Mouse (Mus musculus) myocyte (in vitro differentiated cells): ENCODE measurements around the gene Rwdd2a. TPM values are rescaled to one million over a fixed set of nuclear protein-coding genes. Genes with fewer than 3 reads are reported as not detected.

Experiments
- H3K27me3 ChIP-seq: one replicate; pipeline ENCODE4 v1.6.1; 2011; ENCODE audit not compliant: control insufficient read depth, insufficient read depth, insufficient read length
- H3K36me3 ChIP-seq: one replicate; pipeline ENCODE4 v1.6.1; 2011; ENCODE audit not compliant: control insufficient read depth, insufficient read depth
- H3K4me2 ChIP-seq: one replicate; pipeline ENCODE4 v1.6.1; 2011; ENCODE audit warnings: low read depth, control low read depth
- H3K4me3 ChIP-seq: one replicate; pipeline ENCODE4 v1.5.1; 2011; ENCODE audit warnings: mild to moderate bottlenecking, control low read depth, moderate library complexity
- H3K79me2 ChIP-seq: one replicate; pipeline ENCODE4 v1.6.1; 2011; ENCODE audit not compliant: control insufficient read depth, insufficient read depth
- H3ac ChIP-seq: one replicate; pipeline ENCODE4 v1.6.1; 2011; ENCODE audit not compliant: control insufficient read depth, insufficient read length
- CEBPB ChIP-seq: IDR thresholded peaks from 2 replicates; pipeline ENCODE4 v1.6.1; 2011; ENCODE audit warnings: mild to moderate bottlenecking, moderate library complexity; ENCODE audit not compliant: poor library complexity, insufficient read depth, severe bottlenecking
- E2F4 ChIP-seq: IDR thresholded peaks from one replicate; pipeline ENCODE4 v1.6.1; 2011; ENCODE audit warnings: mild to moderate bottlenecking, control low read depth, moderate library complexity; ENCODE audit not compliant: insufficient read depth
- MAX ChIP-seq: IDR thresholded peaks from one replicate; pipeline ENCODE4 v1.6.1; 2011; ENCODE audit warnings: low read depth, mild to moderate bottlenecking, control low read depth
- MYOD1 ChIP-seq, 3 experiments: IDR thresholded peaks; one replicate each; pipeline ENCODE4 v1.6.1; 2011; ENCODE audit warnings: control low read depth in 2 of 3, low read depth in 2 of 3, mild to moderate bottlenecking in 2 of 3, moderate library complexity in 1 of 3; ENCODE audit not compliant: insufficient read length in 2 of 3, control insufficient read depth in 1 of 3
- MYOG ChIP-seq, 3 experiments: IDR thresholded peaks; one replicate each; pipeline ENCODE4 v1.6.1; 2011; ENCODE audit warnings: control low read depth in 2 of 3, low read depth in 2 of 3, mild to moderate bottlenecking in 2 of 3; ENCODE audit not compliant: insufficient read length in 2 of 3, control insufficient read depth in 1 of 3, insufficient read depth in 1 of 3
- POLR2A ChIP-seq: IDR thresholded peaks from one replicate; pipeline ENCODE4 v1.6.1; 2011; ENCODE audit warnings: low read depth, mild to moderate bottlenecking, control low read depth, moderate library complexity; ENCODE audit not compliant: insufficient read length
- POLR2AphosphoS2 ChIP-seq: IDR thresholded peaks from one replicate; pipeline ENCODE4 v1.6.1; 2011; ENCODE audit warnings: low read depth, control low read depth; ENCODE audit not compliant: insufficient read length
- REST ChIP-seq: IDR thresholded peaks from one replicate; pipeline ENCODE4 v1.6.1; 2011; ENCODE audit warnings: mild to moderate bottlenecking, control low read depth, moderate library complexity; ENCODE audit not compliant: insufficient read depth, insufficient read length
- SRF ChIP-seq: IDR thresholded peaks from one replicate; pipeline ENCODE4 v1.6.1; 2011; ENCODE audit warnings: low read depth; ENCODE audit not compliant: control insufficient read depth, insufficient read length
- TCF12 ChIP-seq: IDR thresholded peaks from one replicate; pipeline ENCODE4 v1.6.1; 2011; ENCODE audit warnings: mild to moderate bottlenecking, control low read depth; ENCODE audit not compliant: poor library complexity, insufficient read depth, severe bottlenecking
- TCF3 ChIP-seq: IDR thresholded peaks from one replicate; pipeline ENCODE4 v1.6.1; 2011; ENCODE audit warnings: low read depth, control low read depth; ENCODE audit not compliant: insufficient read length
- USF1 ChIP-seq: IDR thresholded peaks from one replicate; pipeline ENCODE4 v1.6.1; 2011; ENCODE audit warnings: low read depth, mild to moderate bottlenecking, control low read depth, moderate library complexity
- polyA plus RNA-seq: library from polyadenylated mRNA; unstranded; fragments of >200 nt; fragmentation: generic; extraction: Trizol; gene quantifications from one replicate; pipeline ENCODE4 v1.2.1, GENCODE M21; 2012; ENCODE audit warnings: missing spikeins

The Rwdd2a gene
- polyA plus RNA-seq, 1 experiment: 2.1 TPM

DNA sequence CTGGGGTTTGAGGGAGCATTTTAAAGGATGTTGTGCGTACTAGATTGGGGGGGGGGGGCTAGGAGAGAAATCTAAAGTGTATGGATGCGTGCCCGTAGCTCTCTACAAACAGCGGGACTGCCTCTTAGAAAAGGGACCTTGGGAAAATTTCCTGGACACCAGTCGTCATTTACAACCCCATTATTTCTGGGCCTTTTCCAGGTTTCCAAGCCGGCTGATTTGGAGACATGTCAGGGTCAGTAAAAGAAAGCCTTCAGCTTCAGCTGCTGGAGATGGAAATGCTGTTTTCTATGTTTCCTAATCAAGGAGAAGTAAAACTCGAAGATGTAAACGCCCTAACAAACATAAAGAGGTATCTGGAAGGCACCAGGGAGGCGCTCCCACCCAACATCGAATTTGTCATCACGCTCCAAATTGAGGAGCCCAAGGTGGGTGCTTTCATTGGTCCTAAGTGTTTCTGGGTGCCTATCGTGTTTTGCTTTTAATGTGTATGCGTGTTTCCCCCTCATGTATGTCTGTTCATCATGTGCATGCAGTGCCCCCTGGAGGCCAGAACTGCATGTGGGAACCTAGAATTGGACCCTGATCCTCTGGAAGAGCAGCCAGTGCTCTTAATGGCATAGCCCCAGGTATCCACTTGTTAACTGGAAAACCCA is 973 bp downstream of the Rwdd2a start:
- H3K79me2 ChIP-seq: peaks cover 9% of the 10 kb centered on the region
- peak overlapping the region; percentile 59 for H3K4me3 ChIP-seq
- no peaks in the 10 kb centered on the region for H3K27me3 ChIP-seq
- peak overlapping the region; percentile 82 for H3K4me2 ChIP-seq
- H3ac ChIP-seq: peak overlapping the region; percentile 63
- H3K36me3 ChIP-seq: no peaks in the 10 kb centered on the region
- TF ChIP-seq POLR2A: no peak
- no peak for TF ChIP-seq MAX
- no peak for TF ChIP-seq POLR2AphosphoS2
- TF ChIP-seq REST: no peak
- no peak for TF ChIP-seq MYOG (IDR thresholded peaks at IDR 0.05; ENCODE audit: control insufficient read depth in 1 of 3, insufficient read depth in 1 of 3, insufficient read length in 2 of 3, low read depth in 2 of 3)
- no peak for TF ChIP-seq E2F4
- no peak for TF ChIP-seq TCF3
- TF ChIP-seq MYOD1 (IDR thresholded peaks at IDR 0.05; ENCODE audit: control insufficient read depth in 1 of 3, insufficient read length in 2 of 3, low read depth in 2 of 3): no peak

GRCm38 (mm10) chr9:86573616-86574303 is 2.0 kb downstream of the Rwdd2a start:
- Histone ChIP-seq H3K79me2 (peaks cover 9% of the 10 kb centered on the region), H3ac (no peak overlapping the region), H3K27me3 (no peaks in the 10 kb centered on the region), H3K4me2 (no peak overlapping the region), H3K36me3 (no peaks in the 10 kb centered on the region), H3K4me3 (no peak overlapping the region)
- TF ChIP-seq E2F4 (no peak), POLR2AphosphoS2 (no peak), MYOD1 (IDR thresholded peaks at IDR 0.05; ENCODE audit: control insufficient read depth in 1 of 3, insufficient read length in 2 of 3, low read depth in 2 of 3) (peak in 2 of 3 experiments; percentile 43 to 72)

DNA sequence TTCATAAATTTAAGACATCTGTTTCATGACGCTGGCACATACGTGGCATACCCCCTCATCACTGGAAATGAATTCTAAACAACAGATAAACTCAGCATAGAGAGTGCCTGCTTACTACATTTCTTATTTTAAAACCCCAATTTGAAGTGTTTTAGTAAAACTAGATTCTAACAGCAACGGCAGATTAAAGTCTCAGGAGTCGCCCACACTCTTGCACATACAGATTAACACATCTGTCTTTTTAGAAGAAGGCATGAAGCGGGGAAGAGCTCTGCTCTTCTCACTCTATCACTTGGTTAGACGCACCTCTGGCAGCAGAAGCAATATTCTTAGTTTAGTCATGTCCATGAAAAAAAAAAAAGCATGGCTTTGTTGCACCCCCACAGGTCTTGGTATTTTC is 3.4 kb downstream of the Rwdd2a start:
- TF ChIP-seq CEBPB: no peak
- Histone ChIP-seq H3ac (no peak overlapping the region), H3K79me2 (peaks cover 9% of the 10 kb centered on the region), H3K4me2 (no peak overlapping the region), H3K36me3 (no peaks in the 10 kb centered on the region), H3K27me3 (no peaks in the 10 kb centered on the region), H3K4me3 (no peak overlapping the region)

- Histone ChIP-seq H3K79me2 (no peaks in the 10 kb centered on the region), H3ac (no peak overlapping the region), H3K4me3 (no peak overlapping the region), H3K27me3 (no peaks in the 10 kb centered on the region), H3K36me3 (no peaks in the 10 kb centered on the region), H3K4me2 (no peak overlapping the region)
- no peak for TF ChIP-seq POLR2A
- no peak for TF ChIP-seq MYOG (IDR thresholded peaks at IDR 0.05; ENCODE audit: control insufficient read depth in 1 of 3, insufficient read depth in 1 of 3, insufficient read length in 2 of 3, low read depth in 2 of 3)
- TF ChIP-seq MAX: no peak
- TF ChIP-seq USF1: no peak
- TF ChIP-seq REST: no peak
- TF ChIP-seq CEBPB: no peak
- no peak for TF ChIP-seq SRF
- no peak for TF ChIP-seq TCF3
- no peak for TF ChIP-seq E2F4
- no peak for TF ChIP-seq POLR2AphosphoS2
Observed at GRCm38 (mm10) chr9:86579657-86580056, 7.9 kb downstream of the Rwdd2a start.

- Histone ChIP-seq H3K4me3 (no peak overlapping the region), H3ac (no peak overlapping the region), H3K36me3 (no peaks in the 10 kb centered on the region), H3K27me3 (no peaks in the 10 kb centered on the region), H3K4me2 (no peak overlapping the region), H3K79me2 (no peaks in the 10 kb centered on the region)
- TF ChIP-seq MYOG (IDR thresholded peaks at IDR 0.05; ENCODE audit: control insufficient read depth in 1 of 3, insufficient read depth in 1 of 3, insufficient read length in 2 of 3, low read depth in 2 of 3): no peak
- TF ChIP-seq POLR2A: no peak
- no peak for TF ChIP-seq SRF
- TF ChIP-seq MAX: no peak
- no peak for TF ChIP-seq TCF12
- TF ChIP-seq POLR2AphosphoS2: no peak
- no peak for TF ChIP-seq CEBPB
- TF ChIP-seq USF1: no peak
- no peak for TF ChIP-seq MYOD1 (IDR thresholded peaks at IDR 0.05; ENCODE audit: control insufficient read depth in 1 of 3, insufficient read length in 2 of 3, low read depth in 2 of 3)
- no peak for TF ChIP-seq REST
- no peak for TF ChIP-seq TCF3
- TF ChIP-seq E2F4: no peak
Observed at GRCm38 (mm10) chr9:86583740-86584139, 11.9 kb downstream of the Rwdd2a start.
